Mouse (Mus musculus) ovary, adult 10 weeks (tissue): Measurements from ENCODE around the gene Trp53bp1. TPM values are rescaled to one million over a fixed set of nuclear protein-coding genes. Genes with fewer than 3 reads are reported as not detected.

Source experiments
- polyA plus RNA-seq: library from polyadenylated mRNA; stranded (reverse); fragments of 350-450 nt; fragmentation: Illumina TruSeq; extraction: RNeasy Lipid Tissue Mini Kit (QIAGEN cat#74804); gene quantifications from one replicate; pipeline ENCODE4 v1.2.3, GENCODE M21; 2014

Trp53bp1 gene
- polyA plus RNA-seq = 23.7 TPM

DNA sequence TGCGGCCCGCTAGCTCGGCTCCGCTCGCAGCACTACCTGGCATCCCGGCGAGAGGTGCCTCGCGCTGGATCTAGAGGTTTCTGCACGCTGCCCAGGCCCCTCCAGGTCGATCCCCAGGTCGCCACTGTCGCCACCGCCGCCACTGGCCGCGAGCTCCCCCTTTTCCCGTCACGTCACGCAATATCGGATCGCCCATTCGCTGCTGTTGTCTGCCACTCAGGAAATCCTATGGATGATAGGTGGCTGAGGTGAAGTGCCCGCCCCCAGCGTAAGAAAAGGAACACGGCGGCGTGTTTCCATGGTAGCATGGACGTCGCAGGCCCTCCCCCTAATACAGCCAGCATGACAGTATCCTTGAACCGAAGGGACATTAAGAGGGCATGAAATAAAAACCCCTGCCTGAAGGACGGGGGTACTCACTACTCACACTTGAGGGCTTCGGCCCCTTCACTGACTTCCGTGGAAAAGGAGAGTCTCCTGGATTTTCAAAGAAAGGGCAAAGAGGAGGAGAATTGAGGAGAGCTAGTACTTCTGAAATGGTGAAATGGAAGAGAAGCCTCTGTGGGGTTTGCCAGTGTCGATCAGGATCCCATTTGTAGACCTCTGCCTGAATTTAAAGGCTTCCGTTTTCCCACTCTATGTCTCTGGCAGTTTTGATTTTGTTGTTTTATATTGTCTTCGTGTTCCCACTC lies at the start of gene Trp53bp1:
Trp53bp1 (minus strand) TSS at position 172 of the 692 bp plus-strand sequence.

DNA sequence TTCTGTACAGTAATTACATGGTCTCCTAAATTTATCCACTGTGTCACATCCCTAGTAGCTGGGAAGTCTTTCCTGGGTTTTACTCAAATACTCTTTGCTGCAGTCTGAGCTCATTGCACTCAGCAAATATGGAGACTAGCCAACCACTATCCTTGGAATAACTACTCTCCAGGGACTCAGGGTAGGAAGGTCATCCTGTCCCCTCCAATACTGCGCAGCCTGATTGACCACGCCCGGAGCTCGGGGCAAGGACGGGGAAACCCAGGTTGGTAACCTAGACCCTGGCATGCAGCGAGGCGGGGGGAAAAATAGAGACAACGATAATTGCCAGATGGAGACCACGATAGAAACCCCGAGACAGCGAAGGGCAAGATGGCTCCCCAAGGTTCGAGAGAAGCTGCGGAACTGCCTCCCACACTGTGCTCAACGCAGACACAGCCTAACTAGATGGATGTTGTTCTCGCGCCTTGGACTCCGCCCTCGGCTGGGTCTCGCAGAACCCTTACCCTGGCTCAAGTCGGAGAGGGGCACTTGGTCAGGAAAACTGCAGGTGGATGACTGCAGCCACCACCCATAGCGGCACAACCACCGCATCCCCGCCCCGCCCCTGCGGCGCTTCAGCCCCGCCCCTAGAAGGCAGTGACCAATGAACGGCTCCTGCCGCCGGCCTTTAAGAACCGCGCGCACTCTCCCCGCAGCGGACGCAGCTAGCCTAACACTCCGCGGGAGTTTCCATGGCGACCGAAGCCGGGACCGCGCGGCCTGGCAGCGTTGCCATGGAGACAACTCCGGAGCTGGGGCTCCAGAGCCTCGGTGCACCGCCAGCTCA lies 17.9 kb upstream of the Trp53bp1 start, which contains the start of gene Map1a:
Map1a (plus strand) TSS at position 700 of the 829 bp plus-strand sequence.

DNA sequence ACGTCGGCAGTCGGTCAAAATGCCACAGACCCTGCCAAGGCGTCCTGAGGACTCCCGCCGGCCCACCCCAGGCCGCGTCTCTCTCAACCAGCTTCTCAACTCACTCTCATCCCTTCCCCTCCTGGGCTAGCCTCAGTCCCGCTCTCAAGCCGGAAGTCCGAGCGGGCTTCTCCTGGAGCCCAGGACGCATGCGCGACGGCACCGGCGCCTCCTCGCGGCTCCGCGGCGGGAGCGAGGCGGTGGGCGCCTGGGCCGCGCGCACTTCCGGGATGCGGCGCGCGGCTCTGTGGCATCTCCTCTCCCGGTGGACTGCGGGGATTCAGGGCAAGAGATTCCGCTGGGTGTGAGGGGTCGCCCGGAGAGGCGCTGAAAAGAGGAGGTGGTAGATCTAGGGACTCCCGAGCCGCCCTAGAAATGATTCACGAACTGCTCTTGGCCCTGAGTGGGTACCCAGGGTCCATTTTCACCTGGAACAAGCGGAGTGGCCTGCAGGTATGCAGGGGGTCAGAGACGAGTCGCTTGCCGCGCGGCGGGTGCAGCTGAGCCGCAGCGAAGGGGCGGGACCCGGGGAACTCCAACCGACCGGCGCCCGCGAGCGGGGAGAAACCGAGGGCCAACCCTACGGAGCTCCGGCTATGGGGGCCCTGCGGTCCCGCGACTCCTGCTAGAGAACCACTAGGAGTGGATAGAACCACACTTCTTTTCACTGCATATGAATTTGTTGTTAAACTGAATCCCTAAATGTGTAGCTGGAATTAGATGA lies 100.0 kb downstream of the Trp53bp1 start, which contains the start of gene Zscan29:
Zscan29 (minus strand) TSS at position 146 of the 763 bp plus-strand sequence.

GRCm38 (mm10) chr2:121170481-121170971 lies 100.7 kb downstream of the Trp53bp1 start, which contains the start of gene Tubgcp4:
TSS of gene Tubgcp4 (plus strand) at chr2:121170654.

Other genes starting within 250 kb of the Trp53bp1 start
- 1.5 TPM for gene Epb42, start 234.3 kb downstream of the Trp53bp1 start, polyA plus RNA-seq
- not detected for gene Tgm5, start 185.6 kb downstream of the Trp53bp1 start, polyA plus RNA-seq
- not detected for gene Tgm7, start 161.6 kb downstream of the Trp53bp1 start, polyA plus RNA-seq
- gene Adal, start 131.0 kb downstream of the Trp53bp1 start, polyA plus RNA-seq = 44.3 TPM
- 4.2 TPM for gene Lcmt2, start 130.8 kb downstream of the Trp53bp1 start, polyA plus RNA-seq
- gene Tubgcp4, start 100.8 kb downstream of the Trp53bp1 start, polyA plus RNA-seq = 59.0 TPM
- 28.9 TPM for gene Zscan29, start 100.3 kb downstream of the Trp53bp1 start, polyA plus RNA-seq
- 1.8 TPM for gene Map1a, start 18.2 kb upstream of the Trp53bp1 start, polyA plus RNA-seq
- 6.1 TPM for gene Ppip5k1, start 84.0 kb upstream of the Trp53bp1 start, polyA plus RNA-seq
- 0.60 TPM for gene Ckmt1, start 86.3 kb upstream of the Trp53bp1 start, polyA plus RNA-seq
- not detected for gene Strc, start 115.8 kb upstream of the Trp53bp1 start, polyA plus RNA-seq
- gene Pdia3, start 142.4 kb upstream of the Trp53bp1 start, polyA plus RNA-seq = 2,346 TPM
- 1.3 TPM for gene Catsper2, start 142.4 kb upstream of the Trp53bp1 start, polyA plus RNA-seq
- gene Ell3, start 172.9 kb upstream of the Trp53bp1 start, polyA plus RNA-seq = 0.74 TPM
- gene Serf2, start 177.8 kb upstream of the Trp53bp1 start, polyA plus RNA-seq = 84.3 TPM
- gene Hypk, start 181.9 kb upstream of the Trp53bp1 start, polyA plus RNA-seq = 36.4 TPM
- gene Serinc4, start 185.4 kb upstream of the Trp53bp1 start, polyA plus RNA-seq = not detected
- gene Mfap1b, start 202.7 kb upstream of the Trp53bp1 start, polyA plus RNA-seq = 75.0 TPM
- gene Mfap1a, start 235.3 kb upstream of the Trp53bp1 start, polyA plus RNA-seq = 105 TPM
- 28.8 TPM for gene Wdr76, start 235.3 kb upstream of the Trp53bp1 start, polyA plus RNA-seq